Mouse (Mus musculus) heart, adult 2 months (tissue): ENCODE measurements around the gene Hspa1a. TPM values are rescaled to one million over a fixed set of nuclear protein-coding genes. Genes with fewer than 3 reads are reported as not detected.

Experiments
- DNase-seq, 2 experiments: peaks; one replicate each; pipeline ENCODE4 v3.0.0; 2021
- H3K27ac ChIP-seq: fragments of 200-600 bp; 2 replicates; pipeline ENCODE4 v1.8.1; 2022
- H3K27me3 ChIP-seq: fragments of 200-500 bp; 2 replicates; pipeline ENCODE4 v1.6.1; 2012; ENCODE audit warnings: mild to moderate bottlenecking, low read length, inconsistent platforms, mixed read lengths; ENCODE audit not compliant: control insufficient read depth, insufficient read depth
- H3K36me3 ChIP-seq: fragments of 200-500 bp; 2 replicates; pipeline ENCODE4 v1.6.1; 2012; ENCODE audit warnings: low read length, inconsistent platforms; ENCODE audit not compliant: control insufficient read depth, insufficient read depth
- H3K4me1 ChIP-seq: fragments of 200-500 bp; 2 replicates; pipeline ENCODE4 v1.6.1; 2011; ENCODE audit warnings: low read length; ENCODE audit not compliant: control insufficient read depth, insufficient read depth
- H3K4me3 ChIP-seq: fragments of 200-600 bp; 2 replicates; pipeline ENCODE4 v1.8.1; 2022
- H3K79me2 ChIP-seq: fragments of 200-500 bp; replicated peaks from 2 replicates; pipeline ENCODE4 v1.6.1; 2012; ENCODE audit warnings: mild to moderate bottlenecking, inconsistent platforms, low read length, moderate library complexity, mixed read lengths; ENCODE audit not compliant: control insufficient read depth, insufficient read depth
- H3K9ac ChIP-seq: fragments of 200-500 bp; 2 replicates; pipeline ENCODE4 v1.6.1; 2012; ENCODE audit warnings: low read depth, mild to moderate bottlenecking, control low read depth, inconsistent platforms, low read length, mixed read lengths
- CTCF ChIP-seq: fragments of 200-600 bp; IDR thresholded peaks from 2 replicates; pipeline ENCODE4 v1.8.1; 2022; ENCODE audit warnings: antibody characterized with exemption, mild to moderate bottlenecking, moderate library complexity
- EP300 ChIP-seq: fragments of 200-500 bp; IDR thresholded peaks from 2 replicates; pipeline ENCODE4 v1.6.1; 2011; ENCODE audit warnings: low read depth, low read length, control low read depth; ENCODE audit not compliant: insufficient read depth
- POLR2A ChIP-seq: fragments of 200-500 bp; IDR thresholded peaks from 2 replicates; pipeline ENCODE4 v1.6.1; 2011; ENCODE audit warnings: mild to moderate bottlenecking, low read depth, low read length, control low read depth; ENCODE audit not compliant: insufficient read depth
- WGBS: fragments of 180-500 bp; shearing (Covaris S2); methylation state at CpG from one replicate; pipeline ENCODE4 v1.1.7; 2018; 5-methylcytosine and 5-hydroxymethylcytosine counted together
- intact Hi-C: fragments of 180-260 bp; cut with DNase I; formaldehyde crosslinking; loops from one replicate; pipeline ENCODE4 v1.15.1; 2025
- polyA plus RNA-seq: library from polyadenylated mRNA; depleted of rRNA; stranded (reverse); fragments of >200 nt; gene quantifications from 2 replicates; pipeline ENCODE4 v1.2.3, GENCODE M21; 2012
- total RNA-seq, 2 experiments: library from RNA; stranded (reverse); gene quantifications; 2 replicates each; pipeline ENCODE4 v1.2.3; 2021

Gene Hspa1a
- total and polyA plus RNA-seq, 3 experiments: 3.3 to 9.8 (median 5.9) TPM

- WGBS: 74% methylated on average over 10 of the region's 10 CpGs
- peak in 1 of 2 experiments; percentile 13 for DNase-seq
- Histone ChIP-seq H3K36me3 (no peaks in the 10 kb centered on the region), H3K27me3 (no peaks in the 10 kb centered on the region), H3K4me1 (peaks cover 6% of the 10 kb centered on the region; the same call in 1 of the 2 replicates), H3K27ac (peak overlapping the region; percentile 36), H3K79me2 (no peaks in the 10 kb centered on the region), H3K9ac (no peak overlapping the region), H3K4me3 (no peak overlapping the region)
- TF ChIP-seq POLR2A (no peak), EP300 (no peak), CTCF (no peak)
- intact Hi-C loops: no loop called here
These were observed 45.1 kb upstream of the Hspa1a start for GRCm38 (mm10) chr17:35016791-35017705.

- peak within 1 kb of the TSS; percentile 36 for H3K27ac ChIP-seq
- no peaks in the 10 kb centered on the region for H3K36me3 ChIP-seq
- peak; percentile 46 to 60 for DNase-seq
These were observed 44.4 kb upstream of the Hspa1a start, which contains the start of gene Vwa7 for GRCm38 (mm10) chr17:35016376-35016775. Vwa7 (plus strand) TSS chr17:35016579.

GRCm38 (mm10) chr17:35015296-35015695 is 43.3 kb upstream of the Hspa1a start:
- intact Hi-C loops: no loop called here
- peak in 1 of 2 experiments; percentile 18 for DNase-seq
- H3K27me3 ChIP-seq: no peaks in the 10 kb centered on the region
- no peaks in the 10 kb centered on the region for H3K79me2 ChIP-seq
- no peak overlapping the region for H3K27ac ChIP-seq
- H3K4me3 ChIP-seq: no peak overlapping the region
- no peaks in the 10 kb centered on the region for H3K4me1 ChIP-seq
- no peaks in the 10 kb centered on the region for H3K36me3 ChIP-seq
- no peak for TF ChIP-seq EP300
- TF ChIP-seq POLR2A: no peak
- TF ChIP-seq CTCF: no peak
- H3K9ac ChIP-seq: no peak overlapping the region
- 90% methylated on average over 16 of the region's 16 CpGs for WGBS

More at GRCm38 (mm10) chr17:35016376-35016775, 44.4 kb upstream of the Hspa1a start, which contains the start of gene Vwa7:
- TF ChIP-seq CTCF: no peak
- H3K9ac ChIP-seq: 0 out of 2 replicates have a peak within 1 kb of the TSS, but pooled peaks have one; percentile 27
- peaks cover 3% of the 10 kb centered on the region; the same call in 1 of the 2 replicates for H3K4me1 ChIP-seq
- no peaks in the 10 kb centered on the region for H3K79me2 ChIP-seq
- H3K27me3 ChIP-seq: no peaks in the 10 kb centered on the region
- intact Hi-C loops: no loop called here
- 28% methylated on average over 12 of the region's 12 CpGs for WGBS
- H3K4me3 ChIP-seq: no peak within 1 kb of the TSS

GRCm38 (mm10) chr17:35013221-35013620 is 41.3 kb upstream of the Hspa1a start:
- Histone ChIP-seq H3K27ac (no peak overlapping the region), H3K27me3 (no peaks in the 10 kb centered on the region), H3K4me3 (no peak overlapping the region), H3K79me2 (no peaks in the 10 kb centered on the region), H3K9ac (no peak overlapping the region), H3K36me3 (no peaks in the 10 kb centered on the region), H3K4me1 (no peaks in the 10 kb centered on the region)
- intact Hi-C loops: no loop called here
- TF ChIP-seq EP300: no peak
- no peak for TF ChIP-seq POLR2A
- no peak for TF ChIP-seq CTCF
- DNase-seq: peak in 1 of 2 experiments; percentile 14
- 80% methylated on average over 6 of the region's 6 CpGs for WGBS

- Histone ChIP-seq H3K4me3 (no peak overlapping the region), H3K27me3 (no peaks in the 10 kb centered on the region), H3K4me1 (no peaks in the 10 kb centered on the region), H3K27ac (no peak overlapping the region), H3K79me2 (no peaks in the 10 kb centered on the region), H3K9ac (no peak overlapping the region), H3K36me3 (no peaks in the 10 kb centered on the region)
- WGBS: 85% methylated on average over 13 of the region's 13 CpGs
- TF ChIP-seq CTCF (no peak), EP300 (no peak), POLR2A (no peak)
- DNase-seq: no peak
- intact Hi-C loops: no loop called here
These were observed 40.5 kb upstream of the Hspa1a start for GRCm38 (mm10) chr17:35012430-35012829.

GRCm38 (mm10) chr17:35011440-35011839 is 39.5 kb upstream of the Hspa1a start:
- Histone ChIP-seq H3K27me3 (no peaks in the 10 kb centered on the region), H3K79me2 (no peaks in the 10 kb centered on the region), H3K36me3 (no peaks in the 10 kb centered on the region), H3K9ac (no peak overlapping the region), H3K4me1 (no peaks in the 10 kb centered on the region), H3K4me3 (no peak overlapping the region), H3K27ac (no peak overlapping the region)
- 91% methylated on average over 8 of the region's 8 CpGs for WGBS
- intact Hi-C loops: no loop called here
- DNase-seq: no peak
- TF ChIP-seq EP300 (no peak), CTCF (no peak), POLR2A (no peak)
